Mouse (Mus musculus) forebrain, embryonic 14.5 days (tissue): ENCODE data around the gene Pcdh7. TPM values are rescaled to one million over a fixed set of nuclear protein-coding genes. Genes with fewer than 3 reads are reported as not detected.

Source experiments
- ATAC-seq: fragments of 200-750 bp; cut with Nextera tagmentation; 2 replicates; pipeline ENCODE4 v1.8.0; 2017; ENCODE audit warnings: mild to moderate bottlenecking, moderate library complexity
- DNase-seq: peaks from one replicate; pipeline ENCODE4 v3.0.0-alpha.2; 2015; ENCODE audit warnings: low spot score
- H3K27ac ChIP-seq: fragments of 300-500 bp; sonication (generic); 2 replicates; pipeline ENCODE4 v1.5.1; 2014; ENCODE audit warnings: low read depth, mild to moderate bottlenecking, control low read depth, low read length, moderate library complexity
- H3K27me3 ChIP-seq: fragments of 300-500 bp; sonication (generic); replicated peaks from 2 replicates; pipeline ENCODE4 v1.6.1; 2014; ENCODE audit warnings: low read length, control low read depth, mixed read lengths; ENCODE audit not compliant: control insufficient read depth, insufficient read depth
- H3K36me3 ChIP-seq: fragments of 300-500 bp; sonication (generic); 2 replicates; pipeline ENCODE4 v1.6.1; 2014; ENCODE audit warnings: low read length, control low read depth; ENCODE audit not compliant: control insufficient read depth, insufficient read depth
- H3K4me1 ChIP-seq: fragments of 300-500 bp; sonication (generic); 2 replicates; pipeline ENCODE4 v1.6.1; 2014; ENCODE audit warnings: antibody characterized with exemption, low read length, control low read depth; ENCODE audit not compliant: control insufficient read depth, insufficient read depth
- H3K4me2 ChIP-seq: fragments of 300-500 bp; sonication (generic); 2 replicates; pipeline ENCODE4 v1.6.1; 2014; ENCODE audit warnings: mild to moderate bottlenecking, control low read depth, low read length
- H3K4me3 ChIP-seq: fragments of 300-500 bp; sonication (generic); 2 replicates; pipeline ENCODE4 v1.5.1; 2014; ENCODE audit warnings: low read depth, low read length, control low read depth
- H3K9ac ChIP-seq: fragments of 300-500 bp; sonication (generic); 2 replicates; pipeline ENCODE4 v1.6.1; 2014; ENCODE audit warnings: mild to moderate bottlenecking, low read length, control low read depth, moderate library complexity
- H3K9me3 ChIP-seq: fragments of 300-500 bp; sonication (generic); replicated peaks from 2 replicates; pipeline ENCODE4 v1.6.1; 2016; ENCODE audit warnings: low read length, control low read depth, mixed read lengths; ENCODE audit not compliant: control insufficient read depth
- WGBS: fragments of 180-500 bp; shearing (Covaris S2); extraction: QIAGEN DNeasy Blood & Tissue Kit; methylation state at CpG from one replicate; pipeline ENCODE4 v1.1.7; 2014; 5-methylcytosine and 5-hydroxymethylcytosine counted together
- polyA plus RNA-seq: library from polyadenylated mRNA; unstranded; fragments of >200 nt; fragmentation: Nextera tagmentation; extraction: Ambion mirVana; gene quantifications from 2 replicates; pipeline ENCODE4 v1.2.1, GENCODE M21; 2014

The Pcdh7 gene
- polyA plus RNA-seq, 1 experiment from 2014 or later, result 8.3 TPM

DNA sequence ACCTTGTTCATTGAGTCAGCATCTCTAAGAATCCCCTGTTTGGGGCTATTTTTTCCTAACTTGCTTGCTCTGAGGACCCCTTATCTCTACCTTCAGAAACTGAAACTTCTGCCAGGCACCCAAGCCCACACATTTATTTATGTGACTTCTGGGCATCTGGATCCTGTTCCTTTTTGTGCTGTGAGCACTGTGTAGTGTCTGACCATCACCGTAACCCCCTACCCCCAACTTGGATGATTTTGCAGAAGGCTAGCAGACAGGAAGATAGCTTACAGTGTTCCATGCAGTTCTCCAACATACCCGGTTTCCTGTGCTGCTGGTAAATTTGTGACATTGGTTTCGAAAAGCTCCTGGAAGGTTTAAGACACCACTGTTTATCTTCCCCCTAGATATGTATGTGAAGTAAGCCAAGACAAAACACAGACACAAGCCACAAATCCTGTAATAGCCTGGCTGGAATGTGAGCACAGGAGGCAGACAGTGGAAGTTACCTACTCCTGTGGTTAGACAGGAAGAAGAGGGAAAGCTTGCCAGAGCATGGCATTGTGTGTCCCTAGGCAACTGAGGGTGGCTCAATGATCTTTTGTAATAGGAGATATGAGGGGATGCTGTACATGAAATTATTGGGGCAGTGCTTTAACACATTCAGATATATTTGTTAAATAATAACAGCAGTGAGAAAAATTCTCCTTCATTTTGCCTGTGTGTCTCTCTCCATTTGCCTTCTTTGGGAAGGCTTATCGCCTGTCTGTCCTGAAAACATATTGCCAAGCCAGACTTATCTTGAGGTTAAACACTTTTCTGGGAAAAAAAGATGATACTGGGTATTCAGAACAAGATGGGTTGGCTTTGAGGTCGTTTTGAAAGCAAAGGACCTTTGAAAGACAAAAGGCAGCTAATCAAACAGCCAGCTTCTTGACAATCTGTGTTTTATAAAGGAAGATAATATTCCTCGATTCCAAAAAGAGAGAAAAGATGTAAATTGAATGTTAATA, 42.6 kb downstream of the Pcdh7 start:
- WGBS, result 65% methylated on average over 6 of the region's 6 CpGs
- Histone ChIP-seq H3K27ac (no peak overlapping the region), H3K9me3 (no peaks in the 10 kb centered on the region), H3K9ac (no peak overlapping the region), H3K4me1 (no peaks in the 10 kb centered on the region), H3K4me3 (no peak overlapping the region), H3K4me2 (no peak overlapping the region), H3K27me3 (no peaks in the 10 kb centered on the region), H3K36me3 (no peaks in the 10 kb centered on the region)
- no peak for DNase-seq
- ATAC-seq, result no peak

- H3K27ac ChIP-seq, result no peak overlapping the region
- DNase-seq, result no peak
Measured at GRCm38 (mm10) chr5:57765356-57765755, 47.6 kb downstream of the Pcdh7 start.

DNA sequence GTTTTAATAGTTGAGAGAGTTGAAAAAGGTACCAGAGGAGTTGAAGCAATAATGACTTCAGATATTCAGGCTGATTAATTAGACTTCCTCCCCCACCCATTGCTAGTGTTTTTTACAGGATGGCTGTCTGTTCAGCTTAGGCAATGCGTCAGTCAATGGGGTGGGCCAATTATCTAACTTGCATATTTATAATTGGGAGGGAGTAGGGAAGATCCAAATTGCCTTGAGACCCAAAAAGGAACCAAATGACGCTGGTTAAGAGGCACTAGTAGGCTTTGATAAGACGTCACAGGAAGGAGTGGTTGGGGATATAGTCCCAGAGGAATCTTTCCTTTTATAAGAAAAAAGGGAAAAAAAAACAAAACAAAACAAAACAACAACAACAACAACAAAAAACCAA, 49.6 kb downstream of the Pcdh7 start:
- H3K27ac ChIP-seq, result no peak overlapping the region
- ATAC-seq (no peak), DNase-seq (peak; percentile 24)
- no peak overlapping the region for H3K4me3 ChIP-seq
- WGBS, result 19% methylated on average over 3 of the region's 3 CpGs
- H3K27me3 ChIP-seq, result no peaks in the 10 kb centered on the region
- no peaks in the 10 kb centered on the region for H3K4me1 ChIP-seq
- no peak overlapping the region for H3K4me2 ChIP-seq
- H3K36me3 ChIP-seq, result no peaks in the 10 kb centered on the region
- no peaks in the 10 kb centered on the region for H3K9me3 ChIP-seq
- no peak overlapping the region for H3K9ac ChIP-seq

More at GRCm38 (mm10) chr5:57765356-57765755, 47.6 kb downstream of the Pcdh7 start:
- Histone ChIP-seq H3K4me2 (no peak overlapping the region), H3K36me3 (no peaks in the 10 kb centered on the region), H3K27me3 (no peaks in the 10 kb centered on the region), H3K4me3 (no peak overlapping the region), H3K9me3 (no peaks in the 10 kb centered on the region), H3K9ac (no peak overlapping the region), H3K4me1 (no peaks in the 10 kb centered on the region)
- WGBS, result 26% methylated on average over 3 of the region's 3 CpGs
- ATAC-seq, result no peak

DNA sequence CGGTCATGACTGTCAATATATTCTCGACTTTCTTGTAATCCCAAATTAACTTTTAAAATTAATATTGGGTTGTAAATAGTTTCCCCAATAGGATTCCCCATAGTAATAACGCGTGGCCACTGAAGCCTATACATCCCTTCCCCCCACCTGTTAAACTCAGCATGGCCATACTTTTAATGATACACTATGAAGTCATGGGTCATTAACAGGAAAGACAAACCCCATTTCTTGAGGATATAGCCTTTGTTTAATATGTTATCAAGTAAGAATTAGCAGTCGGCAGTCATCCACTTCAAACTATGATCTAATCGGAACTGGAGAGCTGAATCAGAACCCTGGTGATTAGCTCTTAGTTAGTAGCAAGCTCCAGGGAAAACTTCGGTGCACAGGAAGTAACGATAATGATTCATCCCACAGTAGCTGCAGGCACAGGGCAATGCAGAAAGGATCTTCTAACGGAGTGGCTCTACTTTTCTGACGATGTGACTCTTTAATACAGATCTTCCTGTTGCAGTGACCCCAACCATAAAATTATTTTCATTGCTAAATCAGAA, 50.8 kb downstream of the Pcdh7 start:
- ATAC-seq, result no peak
- WGBS, result 78% methylated on average over 10 of the region's 10 CpGs
- Histone ChIP-seq H3K4me3 (no peak overlapping the region), H3K27me3 (no peaks in the 10 kb centered on the region), H3K9ac (no peak overlapping the region), H3K36me3 (no peaks in the 10 kb centered on the region), H3K9me3 (no peaks in the 10 kb centered on the region), H3K4me1 (no peaks in the 10 kb centered on the region), H3K27ac (no peak overlapping the region), H3K4me2 (no peak overlapping the region)
- no peak for DNase-seq

DNA sequence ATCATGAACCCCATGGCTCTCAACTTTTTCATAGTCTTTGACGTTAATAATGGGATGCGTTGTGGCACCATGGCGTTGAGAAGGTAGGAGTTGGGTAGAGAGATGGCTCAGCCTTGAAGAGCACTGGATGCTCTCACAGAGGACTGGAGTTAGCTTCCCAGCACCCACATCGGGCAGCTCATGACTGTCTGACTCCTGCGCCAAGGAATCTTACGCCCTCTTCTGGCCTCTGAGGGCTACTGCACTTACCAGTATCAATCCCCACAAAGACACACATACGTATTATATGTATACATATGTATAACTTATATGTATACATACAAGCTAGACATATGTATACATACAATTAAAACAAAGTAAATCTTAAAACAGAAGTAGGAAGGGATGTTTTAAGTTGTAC, 51.9 kb downstream of the Pcdh7 start:
- H3K27me3 ChIP-seq, result no peaks in the 10 kb centered on the region
- no peak overlapping the region for H3K4me2 ChIP-seq
- no peak overlapping the region for H3K9ac ChIP-seq
- ATAC-seq (no peak), DNase-seq (no peak)
- H3K9me3 ChIP-seq, result no peaks in the 10 kb centered on the region
- no peak overlapping the region for H3K4me3 ChIP-seq
- no peak overlapping the region for H3K27ac ChIP-seq
- H3K36me3 ChIP-seq, result no peaks in the 10 kb centered on the region
- WGBS, result 91% methylated on average over 7 of the region's 7 CpGs
- H3K4me1 ChIP-seq, result no peaks in the 10 kb centered on the region

GRCm38 (mm10) chr5:57770364-57770763, 52.6 kb downstream of the Pcdh7 start:
- Histone ChIP-seq H3K36me3 (no peaks in the 10 kb centered on the region), H3K4me2 (no peak overlapping the region), H3K4me1 (no peaks in the 10 kb centered on the region), H3K27me3 (no peaks in the 10 kb centered on the region), H3K9ac (no peak overlapping the region), H3K9me3 (no peaks in the 10 kb centered on the region), H3K4me3 (no peak overlapping the region), H3K27ac (peak overlapping the region; percentile 36; the same call in 1 of the 2 replicates)
- ATAC-seq (peak; percentile 44; the same call in 1 of the 2 replicates), DNase-seq (peak; percentile 51)
- 67% methylated on average over 3 of the region's 3 CpGs for WGBS

- no peaks in the 10 kb centered on the region for H3K36me3 ChIP-seq
- no peaks in the 10 kb centered on the region for H3K9me3 ChIP-seq
- H3K4me3 ChIP-seq, result no peak overlapping the region
- WGBS, result 23% methylated on average over 6 of the region's 6 CpGs
- no peaks in the 10 kb centered on the region for H3K4me1 ChIP-seq
- no peak overlapping the region for H3K4me2 ChIP-seq
- no peak overlapping the region for H3K9ac ChIP-seq
- DNase-seq, result peak; percentile 28
- no peak overlapping the region for H3K27ac ChIP-seq
- H3K27me3 ChIP-seq, result no peaks in the 10 kb centered on the region
- ATAC-seq, result peak; percentile 23; the same call in 1 of the 2 replicates
Measured at GRCm38 (mm10) chr5:57771122-57771521, 53.4 kb downstream of the Pcdh7 start.

GRCm38 (mm10) chr5:57772711-57773110, 54.9 kb downstream of the Pcdh7 start:
- Histone ChIP-seq H3K4me2 (no peak overlapping the region), H3K9me3 (no peaks in the 10 kb centered on the region), H3K4me3 (no peak overlapping the region), H3K27ac (no peak overlapping the region), H3K9ac (no peak overlapping the region), H3K36me3 (no peaks in the 10 kb centered on the region), H3K27me3 (no peaks in the 10 kb centered on the region), H3K4me1 (no peaks in the 10 kb centered on the region)
- ATAC-seq, result no peak
- WGBS, result 85% methylated on average over 3 of the region's 3 CpGs
- no peak for DNase-seq

- no peak for DNase-seq
- no peaks in the 10 kb centered on the region for H3K27me3 ChIP-seq
- no peak overlapping the region for H3K27ac ChIP-seq
- no peak overlapping the region for H3K4me2 ChIP-seq
- no peaks in the 10 kb centered on the region for H3K36me3 ChIP-seq
- no peaks in the 10 kb centered on the region for H3K9me3 ChIP-seq
- no peak for ATAC-seq
- no peaks in the 10 kb centered on the region for H3K4me1 ChIP-seq
- H3K9ac ChIP-seq, result no peak overlapping the region
- 74% methylated on average over 2 of the region's 2 CpGs for WGBS
- H3K4me3 ChIP-seq, result no peak overlapping the region
Measured at GRCm38 (mm10) chr5:57774496-57774895, 56.7 kb downstream of the Pcdh7 start.
